Mouse (Mus musculus) ES-Bruce4 (cell line): ENCODE data around the gene Nxf2. TPM values are rescaled to one million over a fixed set of nuclear protein-coding genes. Genes with fewer than 3 reads are reported as not detected.

Experiments used
- H3K27ac ChIP-seq: 2 replicates; pipeline ENCODE4 v1.5.1; 2012; ENCODE audit warnings: low read length, inconsistent platforms; ENCODE audit not compliant: insufficient read depth
- H3K27me3 ChIP-seq: 2 replicates; pipeline ENCODE4 v1.6.1; 2012; ENCODE audit warnings: mild to moderate bottlenecking, low read length, inconsistent platforms; ENCODE audit not compliant: control insufficient read depth, poor library complexity, insufficient read depth, severe bottlenecking
- H3K36me3 ChIP-seq: 2 replicates; pipeline ENCODE4 v1.6.1; 2012; ENCODE audit warnings: inconsistent platforms, mild to moderate bottlenecking, low read length, moderate library complexity; ENCODE audit not compliant: control insufficient read depth, poor library complexity, insufficient read depth, severe bottlenecking
- H3K4me1 ChIP-seq: one replicate; pipeline ENCODE4 v1.8.1; 2011; ENCODE audit warnings: low read length; ENCODE audit not compliant: control insufficient read depth, insufficient read depth
- H3K4me3 ChIP-seq: 2 replicates; pipeline ENCODE4 v1.5.1; 2011; ENCODE audit warnings: low read depth, mild to moderate bottlenecking, low read length
- H3K9ac ChIP-seq: 2 replicates; pipeline ENCODE4 v1.6.1; 2012; ENCODE audit warnings: low read depth, mild to moderate bottlenecking, inconsistent platforms; ENCODE audit not compliant: poor library complexity, severe bottlenecking
- H3K9me3 ChIP-seq: replicated peaks from 2 replicates; pipeline ENCODE4 v1.6.1; 2012; ENCODE audit warnings: mild to moderate bottlenecking, low read length, inconsistent platforms; ENCODE audit not compliant: control insufficient read depth, poor library complexity, insufficient read depth, severe bottlenecking
- CTCF ChIP-seq: IDR thresholded peaks from one replicate; pipeline ENCODE4 v1.8.1; 2011; ENCODE audit warnings: low read depth, low read length
- EP300 ChIP-seq: IDR thresholded peaks from 2 replicates; pipeline ENCODE4 v1.6.1; 2011; ENCODE audit warnings: low read depth, low read length; ENCODE audit not compliant: insufficient read depth
- POLR2A ChIP-seq: IDR thresholded peaks from one replicate; pipeline ENCODE4 v1.8.1; 2011; ENCODE audit warnings: low read length; ENCODE audit not compliant: insufficient read depth
- polyA plus RNA-seq: library from polyadenylated mRNA; stranded (reverse); fragments of >200 nt; gene quantifications from 2 replicates; pipeline ENCODE4 v1.2.4, GENCODE M21; 2011; ENCODE audit warnings: low read depth; ENCODE audit not compliant: missing spikeins, insufficient read depth, insufficient read length

Nxf2 gene
- polyA plus RNA-seq, 1 experiment = 0.45 TPM

DNA sequence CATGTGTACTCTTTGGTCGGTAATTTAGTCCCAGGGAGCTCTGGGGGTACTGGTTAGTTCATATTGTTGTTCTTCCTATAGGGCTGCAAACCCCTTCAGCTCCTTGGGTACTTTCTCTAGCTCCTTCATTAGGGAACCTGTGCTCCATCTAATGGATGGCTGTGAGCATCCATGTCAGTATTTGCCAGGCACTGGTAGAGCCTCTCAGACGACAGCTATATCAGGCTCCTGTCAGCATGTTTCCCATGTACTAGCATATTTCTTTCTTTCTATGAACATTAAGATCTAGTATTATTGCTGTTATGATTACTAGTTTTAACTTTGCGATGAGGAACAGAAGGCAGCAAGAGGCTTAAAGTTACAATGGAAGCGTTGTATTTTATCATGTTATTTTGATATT lies 49.7 kb downstream of the Nxf2 start:
- Histone ChIP-seq H3K36me3 (no peaks in the 10 kb centered on the region), H3K27me3 (no peaks in the 10 kb centered on the region), H3K9ac (no peak overlapping the region), H3K9me3 (no peaks in the 10 kb centered on the region), H3K4me3 (no peak overlapping the region), H3K27ac (no peak overlapping the region), H3K4me1 (no peaks in the 10 kb centered on the region)
- TF ChIP-seq EP300 (no peak), CTCF (no peak), POLR2A (no peak)

DNA sequence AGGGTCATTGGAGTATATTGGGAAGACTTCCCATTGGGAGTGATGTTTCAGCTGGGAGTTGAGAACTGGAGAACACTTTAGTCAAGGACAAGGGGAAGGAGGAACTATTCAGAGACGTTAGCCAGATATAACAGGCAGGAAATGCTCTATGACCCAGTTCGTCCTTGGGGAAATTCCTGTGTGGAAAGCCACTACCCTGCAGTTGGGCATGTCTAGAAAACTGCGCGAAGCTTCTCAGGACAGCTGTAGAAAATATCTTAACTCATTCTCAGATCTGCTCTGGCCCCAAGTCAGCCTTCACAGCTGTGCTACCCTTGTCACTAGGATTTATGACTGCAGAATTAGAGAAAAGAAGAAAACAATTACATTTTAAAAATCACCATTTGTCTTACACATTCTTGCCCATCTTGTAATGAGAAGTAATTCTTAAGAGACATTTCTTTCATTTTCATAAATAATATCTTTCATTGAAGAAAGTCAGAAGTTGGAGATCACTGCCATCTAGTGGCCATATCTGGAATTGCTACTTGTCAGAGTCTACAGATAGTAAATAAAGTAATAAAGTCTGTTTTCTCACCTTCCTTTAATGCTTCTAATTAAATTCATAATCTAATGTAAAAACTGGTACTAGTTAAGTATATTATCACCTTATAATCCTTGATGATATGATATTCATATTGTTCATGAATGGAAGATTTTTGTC lies 51.2 kb downstream of the Nxf2 start:
- H3K36me3 ChIP-seq = no peaks in the 10 kb centered on the region
- H3K27me3 ChIP-seq = no peaks in the 10 kb centered on the region
- H3K4me1 ChIP-seq = no peaks in the 10 kb centered on the region
- H3K4me3 ChIP-seq = no peak overlapping the region
- no peak overlapping the region for H3K9ac ChIP-seq
- TF ChIP-seq POLR2A (no peak), CTCF (no peak), EP300 (no peak)
- H3K27ac ChIP-seq = no peak overlapping the region
- H3K9me3 ChIP-seq = no peaks in the 10 kb centered on the region

DNA sequence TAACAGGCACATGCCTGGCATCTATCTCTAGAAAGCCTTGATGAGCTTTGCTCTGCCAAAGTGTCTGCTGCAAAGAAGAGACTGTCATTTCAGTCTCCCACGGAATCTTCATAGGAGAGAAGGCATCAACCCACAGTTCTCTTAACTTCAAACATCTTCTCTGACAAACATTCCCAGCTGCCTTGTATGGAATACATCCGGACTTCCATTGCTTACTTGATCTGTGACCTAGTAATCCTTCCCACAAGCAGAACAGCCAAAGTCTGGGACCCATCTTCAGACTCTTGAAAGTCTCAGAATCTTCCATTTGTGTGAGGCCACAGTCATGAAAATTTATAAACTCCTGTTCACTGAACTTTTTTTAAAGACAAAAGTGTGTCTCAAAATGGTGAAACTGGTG lies 51.7 kb downstream of the Nxf2 start:
- Histone ChIP-seq H3K27ac (no peak overlapping the region), H3K9me3 (no peaks in the 10 kb centered on the region), H3K4me1 (no peaks in the 10 kb centered on the region), H3K36me3 (no peaks in the 10 kb centered on the region), H3K27me3 (no peaks in the 10 kb centered on the region), H3K9ac (no peak overlapping the region), H3K4me3 (no peak overlapping the region)
- TF ChIP-seq POLR2A = no peak
- no peak for TF ChIP-seq EP300
- no peak for TF ChIP-seq CTCF

DNA sequence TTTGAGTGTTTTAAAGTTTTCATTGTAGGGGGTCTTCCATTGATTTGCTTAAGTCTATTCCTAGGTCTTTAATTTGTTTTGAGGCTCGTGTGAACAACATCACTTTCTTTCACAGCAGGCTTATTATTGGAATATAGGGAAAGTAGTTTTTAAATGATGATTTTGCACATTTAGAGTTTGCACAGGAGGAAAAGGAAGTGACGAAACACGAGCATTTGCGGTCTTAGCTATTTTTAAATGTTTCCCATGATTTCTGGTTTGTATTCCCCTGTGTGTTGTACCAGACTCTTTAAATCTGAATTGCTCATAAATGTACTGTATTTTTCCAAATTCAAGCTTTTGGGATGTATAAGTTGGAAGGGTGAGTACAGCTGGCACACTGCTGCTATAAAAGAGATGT lies 54.2 kb downstream of the Nxf2 start:
- no peaks in the 10 kb centered on the region for H3K4me1 ChIP-seq
- no peak overlapping the region for H3K9ac ChIP-seq
- no peaks in the 10 kb centered on the region for H3K36me3 ChIP-seq
- no peak overlapping the region for H3K27ac ChIP-seq
- no peaks in the 10 kb centered on the region for H3K9me3 ChIP-seq
- H3K4me3 ChIP-seq = no peak overlapping the region
- H3K27me3 ChIP-seq = no peaks in the 10 kb centered on the region
- TF ChIP-seq CTCF (no peak), EP300 (no peak), POLR2A (no peak)

Other genes starting within 250 kb of the Nxf2 start
- gene Armcx1, start 246.8 kb downstream of the Nxf2 start, polyA plus RNA-seq = 29.5 and 37.7 TPM in 2 replicates
- gene Armcx6, start 213.3 kb downstream of the Nxf2 start, polyA plus RNA-seq = 2.8 and 4.4 TPM in 2 replicates
- gene Armcx3, start 208.2 kb downstream of the Nxf2 start, polyA plus RNA-seq = 14.6 and 19.1 TPM in 2 replicates
- 32.3 and 34.0 TPM in 2 replicates for gene Armcx2, start 155.5 kb downstream of the Nxf2 start, polyA plus RNA-seq
- 1.0 and 1.6 TPM in 2 replicates for gene Zmat1, start 44.5 kb upstream of the Nxf2 start, polyA plus RNA-seq
- not detected in 2 replicates for gene Gm15023, start 212.9 kb upstream of the Nxf2 start, polyA plus RNA-seq
- gene Tceal6, start 245.9 kb upstream of the Nxf2 start, polyA plus RNA-seq = not detected in 2 replicates